Mouse (Mus musculus) heart, adult 2 months (tissue): ENCODE results near the gene Tmem102.

ENCODE experiments used
- CTCF ChIP-seq: fragments of 200-600 bp; IDR thresholded peaks from 2 replicates; pipeline ENCODE4 v1.8.1; 2022; ENCODE audit warnings: antibody characterized with exemption, mild to moderate bottlenecking, moderate library complexity
- POLR2A ChIP-seq: fragments of 200-500 bp; IDR thresholded peaks from 2 replicates; pipeline ENCODE4 v1.6.1; 2011; ENCODE audit warnings: mild to moderate bottlenecking, low read depth, low read length, control low read depth; ENCODE audit not compliant: insufficient read depth

DNA sequence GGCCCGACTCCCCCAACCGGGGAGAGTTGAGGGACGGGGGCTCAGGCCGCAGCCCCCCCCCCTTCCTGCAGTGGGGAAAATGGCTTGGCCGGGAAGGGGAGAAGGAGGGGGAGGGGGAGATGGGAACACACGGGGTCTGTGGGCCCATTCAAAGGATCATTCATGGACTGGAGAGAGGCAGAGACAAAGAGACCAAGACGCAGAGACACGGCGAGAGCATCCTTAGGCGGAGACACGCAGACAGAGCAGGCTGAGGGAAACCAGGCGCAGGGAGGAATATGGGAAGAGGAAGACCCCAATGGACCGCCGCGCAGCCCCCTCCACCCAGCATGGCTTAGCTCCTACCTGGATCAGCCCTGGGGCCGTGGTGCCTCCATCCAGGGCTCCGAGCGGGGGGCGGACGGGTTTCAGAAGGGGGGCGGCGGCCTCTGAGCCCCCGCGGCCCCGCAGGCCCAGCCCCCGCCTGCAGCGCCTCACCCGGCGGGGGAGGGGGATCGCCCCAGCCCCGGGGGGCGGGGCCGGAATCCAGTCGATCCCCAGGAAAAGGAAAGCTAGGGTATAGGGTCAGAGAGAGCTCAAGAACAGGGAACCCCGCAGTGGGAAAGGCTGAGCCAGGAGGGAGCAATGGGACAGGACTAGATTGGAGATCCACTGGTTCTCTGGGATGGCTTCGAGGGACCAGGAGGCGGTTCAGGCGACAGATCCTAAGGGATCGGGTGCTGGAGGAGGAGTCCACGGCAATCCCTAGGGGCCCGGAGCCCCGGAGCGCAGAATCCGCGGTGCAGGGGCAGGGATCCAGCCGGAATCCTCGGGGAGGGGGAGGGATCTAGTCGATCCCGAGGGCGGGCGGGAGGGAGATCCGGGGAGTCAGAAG, 31.5 kb upstream of the Tmem102 start:
- TF ChIP-seq POLR2A (no peak), CTCF (no peak)
